Mouse (Mus musculus): ENCODE results near the gene Ccdc149. TPM values are rescaled to one million over a fixed set of nuclear protein-coding genes. Genes with fewer than 3 reads are reported as not detected.

Ccdc149 gene
- 1 to 10 TPM; 3.8 to 4.7 TPM for total RNA-seq (2021)
- long read RNA-seq, experiment 1, transcript Ccdc149-201 (12 exons, 3,295 nt), result major isoform, 9 of 12 reads
- long read RNA-seq, experiment 1, partial matches to known transcripts, result 1 of 12 reads
- long read RNA-seq, experiment 1, other reads (novel, unspliced or antisense), result 2 of 12 reads
- long read RNA-seq, experiment 2, transcript Ccdc149-201 (12 exons, 3,295 nt), result major isoform, 5 of 7 reads
- long read RNA-seq, experiment 2, partial matches to known transcripts, result 1 of 7 reads
- long read RNA-seq, experiment 2, other reads (novel, unspliced or antisense), result 1 of 7 reads

- DNase-seq, result peak; percentile 41
Measured at GRCm38 (mm10) chr5:52470991-52471801, at the start of gene Ccdc149. Ccdc149 (minus strand) TSS chr5:52471521.

- no peak for DNase-seq
Measured at GRCm38 (mm10) chr5:52519921-52520320, 48.6 kb upstream of the Ccdc149 start.

- no peak for DNase-seq
Measured at GRCm38 (mm10) chr5:52516072-52516476, 44.8 kb upstream of the Ccdc149 start.

GRCm38 (mm10) chr5:52515246-52516021 is 44.1 kb upstream of the Ccdc149 start:
- peak; percentile 83 for DNase-seq

GRCm38 (mm10) chr5:52511089-52511488 is 39.8 kb upstream of the Ccdc149 start:
- DNase-seq, result no peak

DNA sequence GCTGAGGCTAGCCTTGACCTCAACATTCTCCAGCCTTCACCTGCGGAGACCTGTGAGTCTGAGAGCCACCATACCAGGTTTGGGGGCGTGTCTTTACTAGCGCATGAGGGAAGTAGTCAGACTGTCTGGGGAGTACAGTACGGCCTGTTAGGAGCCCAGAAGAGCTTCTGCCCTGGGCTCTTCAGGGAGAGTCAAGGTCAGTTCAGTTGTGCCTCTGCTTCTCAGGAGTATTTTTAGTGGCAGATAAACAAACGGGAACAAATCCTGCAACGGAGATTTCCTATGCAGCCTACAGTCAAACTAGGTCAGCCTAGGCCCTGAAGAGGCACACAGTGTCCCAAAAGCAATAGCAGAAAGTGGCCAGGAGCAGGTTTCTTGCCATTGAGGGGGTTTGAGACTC is 38.1 kb upstream of the Ccdc149 start:
- DNase-seq, result no peak

- peak; percentile 26 for DNase-seq
Measured at GRCm38 (mm10) chr5:52504666-52505065, 33.3 kb upstream of the Ccdc149 start.

GRCm38 (mm10) chr5:52504148-52504547 is 32.8 kb upstream of the Ccdc149 start:
- no peak for DNase-seq

DNA sequence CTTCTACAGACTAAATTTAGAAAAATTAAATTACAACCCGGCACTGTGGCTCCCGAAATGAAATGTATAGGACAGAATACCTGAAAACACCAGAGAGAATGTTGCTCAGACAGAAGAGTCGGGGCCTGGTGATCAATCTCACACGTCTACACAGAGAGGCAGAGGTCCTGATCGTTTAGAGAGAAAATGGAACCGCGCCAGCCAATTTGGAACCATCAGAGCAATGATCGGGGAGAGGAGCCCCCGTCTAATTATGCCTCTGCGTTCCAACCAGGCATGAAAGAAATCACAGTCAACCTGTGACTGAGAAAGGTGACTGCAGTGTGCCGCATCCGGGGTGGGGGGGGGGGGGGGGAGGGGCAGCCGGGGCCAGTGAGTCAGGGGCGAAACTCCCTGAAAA is 24.4 kb upstream of the Ccdc149 start:
- no peak for DNase-seq

GRCm38 (mm10) chr5:52491496-52491895 is 20.2 kb upstream of the Ccdc149 start:
- DNase-seq, result no peak

DNA sequence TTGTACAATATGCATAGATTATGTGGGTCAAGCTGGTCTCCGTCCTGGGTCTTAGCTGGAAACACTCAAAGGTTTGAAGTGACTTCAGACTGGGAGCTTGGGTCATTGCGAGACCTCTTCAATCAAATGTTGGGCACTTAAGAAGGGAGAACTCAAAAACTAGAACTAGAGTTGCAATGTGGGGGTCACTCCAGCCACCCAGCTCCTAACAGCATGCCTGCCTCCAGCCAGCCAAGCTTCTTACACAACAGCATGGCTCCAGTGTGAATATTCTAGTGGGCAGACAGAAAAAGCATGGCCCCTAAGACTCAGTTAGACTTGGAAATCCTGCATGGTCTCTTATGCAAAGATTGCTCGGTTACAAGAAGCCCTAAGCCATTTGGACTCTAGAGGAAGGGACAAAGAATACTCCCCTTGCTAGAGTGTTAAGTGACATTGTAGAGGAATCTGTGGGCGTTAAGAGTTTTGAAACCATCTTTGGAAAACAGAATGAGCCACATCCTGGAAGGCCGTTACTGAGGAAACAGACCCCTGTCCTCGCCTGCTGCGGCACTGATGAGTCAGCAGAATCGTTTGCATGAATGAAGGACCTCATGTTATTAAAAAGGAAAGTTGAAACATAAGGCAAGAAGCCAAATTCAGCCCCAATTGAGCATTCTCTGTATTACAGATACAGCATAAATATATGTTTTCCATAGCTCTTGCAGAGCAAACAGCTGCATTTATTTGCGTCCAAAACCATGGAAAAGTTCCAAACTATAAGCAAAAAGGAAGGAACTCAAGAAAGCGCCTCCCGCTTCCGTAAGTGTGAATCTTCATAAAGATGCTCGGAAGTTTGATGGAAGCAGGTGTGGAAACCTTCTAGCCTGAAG is 16.5 kb upstream of the Ccdc149 start:
- DNase-seq, result no peak

DNA sequence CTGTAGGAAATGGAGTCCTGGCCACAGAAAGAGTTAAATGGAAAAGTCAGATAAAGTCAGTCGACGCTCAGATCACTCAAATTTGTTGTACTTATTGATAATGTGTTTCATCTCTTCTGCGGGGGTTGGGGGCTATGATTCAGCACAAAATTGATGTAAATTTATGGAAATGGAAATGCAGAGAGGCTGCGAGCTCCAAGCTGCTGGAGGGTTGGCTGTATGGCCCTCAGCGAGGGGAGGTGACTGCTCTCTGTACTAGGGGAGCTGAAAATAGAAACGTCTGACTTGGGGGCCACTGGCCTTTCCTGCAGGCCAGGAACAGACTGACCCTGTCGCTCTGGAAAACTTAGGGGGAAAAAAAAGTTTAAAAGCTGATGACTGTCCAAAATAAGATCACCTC is 5.5 kb upstream of the Ccdc149 start:
- DNase-seq, result no peak

GRCm38 (mm10) chr5:52476292-52476701 is 5.0 kb upstream of the Ccdc149 start:
- DNase-seq, result peak; percentile 84

DNA sequence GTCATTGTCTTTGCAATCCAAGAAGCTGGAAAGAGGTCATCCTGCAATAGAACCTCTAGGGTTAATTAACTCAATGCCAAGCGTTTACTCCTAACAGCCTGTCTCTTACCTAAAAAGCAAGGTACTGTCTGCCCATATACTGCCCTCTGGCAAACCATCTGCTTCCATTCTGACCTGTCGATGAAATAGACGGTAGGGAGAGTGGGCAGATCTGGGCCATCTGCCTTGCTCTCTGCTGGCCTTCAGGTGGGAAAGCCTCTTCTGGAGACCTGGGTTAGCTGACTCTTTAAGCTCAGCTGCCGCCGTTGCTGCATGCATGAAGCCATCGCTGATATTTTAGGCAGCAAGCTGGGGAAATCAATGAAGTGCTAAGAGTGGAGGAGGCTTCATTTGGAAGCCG is 2.7 kb upstream of the Ccdc149 start:
- DNase-seq, result no peak

GRCm38 (mm10) chr5:52470551-52470950 is 770 bp downstream of the Ccdc149 start:
- DNase-seq, result no peak

DNA sequence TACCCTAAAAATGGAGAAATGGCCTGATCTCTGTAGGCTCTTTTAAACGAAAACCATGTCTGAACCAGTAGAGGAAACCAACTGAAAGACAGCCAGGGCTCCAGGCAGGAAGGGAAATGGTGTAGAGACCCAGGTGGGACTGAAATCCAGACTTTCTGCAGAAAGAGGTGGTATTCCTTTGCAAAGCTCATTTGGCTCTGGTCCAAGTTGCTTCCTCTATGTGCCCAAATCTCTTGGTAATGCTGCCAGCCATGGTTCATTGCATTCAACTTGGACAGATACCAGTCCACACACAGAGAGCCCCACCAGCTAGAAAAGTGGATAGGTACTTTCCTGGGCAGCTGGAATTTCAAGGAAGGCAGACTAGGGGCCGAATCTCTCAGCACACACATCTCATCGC is 3.5 kb downstream of the Ccdc149 start:
- no peak for DNase-seq

- no peak for DNase-seq
Measured at GRCm38 (mm10) chr5:52462447-52462846, 8.9 kb downstream of the Ccdc149 start.

GRCm38 (mm10) chr5:52461434-52462124 is 9.7 kb downstream of the Ccdc149 start:
- no peak for DNase-seq

DNA sequence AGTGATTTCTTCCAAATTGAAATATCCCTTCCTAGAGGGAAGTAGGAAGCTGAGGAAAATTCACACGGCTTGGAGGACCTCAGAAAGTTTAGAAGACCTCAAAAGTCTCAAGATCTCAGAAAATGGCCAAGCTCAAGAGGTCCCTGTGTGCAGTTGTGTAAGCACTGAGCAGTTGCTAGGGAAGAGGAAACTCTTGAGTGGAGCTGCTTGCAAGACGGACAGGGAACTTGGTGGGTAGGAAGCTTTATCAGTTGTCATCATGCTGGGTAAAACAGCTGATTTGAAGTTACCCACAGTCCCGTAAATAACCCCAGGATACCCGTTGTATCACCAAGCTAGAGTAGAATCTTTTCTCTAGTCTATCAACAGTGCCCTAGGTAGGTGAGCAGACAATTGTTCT is 12.0 kb downstream of the Ccdc149 start:
- no peak for DNase-seq

DNA sequence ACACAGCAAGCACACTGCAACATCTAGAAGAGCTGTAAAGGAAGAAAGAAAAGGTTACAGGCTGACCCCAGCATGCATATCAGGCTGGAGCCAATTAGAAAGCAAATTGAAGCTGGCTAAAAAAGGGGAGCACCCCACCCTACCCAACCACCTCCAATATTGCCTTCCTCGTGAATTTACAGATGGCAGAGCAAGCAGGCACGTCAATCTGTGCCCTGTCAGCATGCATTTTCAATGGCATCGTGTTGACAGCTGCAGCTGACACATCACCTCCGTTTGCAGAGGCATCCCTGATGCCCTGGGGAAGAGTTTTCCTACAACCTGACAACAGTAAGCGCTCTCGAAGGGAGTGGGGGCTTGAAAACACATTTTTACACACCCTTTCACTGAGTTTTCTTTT is 14.2 kb downstream of the Ccdc149 start:
- no peak for DNase-seq

DNA sequence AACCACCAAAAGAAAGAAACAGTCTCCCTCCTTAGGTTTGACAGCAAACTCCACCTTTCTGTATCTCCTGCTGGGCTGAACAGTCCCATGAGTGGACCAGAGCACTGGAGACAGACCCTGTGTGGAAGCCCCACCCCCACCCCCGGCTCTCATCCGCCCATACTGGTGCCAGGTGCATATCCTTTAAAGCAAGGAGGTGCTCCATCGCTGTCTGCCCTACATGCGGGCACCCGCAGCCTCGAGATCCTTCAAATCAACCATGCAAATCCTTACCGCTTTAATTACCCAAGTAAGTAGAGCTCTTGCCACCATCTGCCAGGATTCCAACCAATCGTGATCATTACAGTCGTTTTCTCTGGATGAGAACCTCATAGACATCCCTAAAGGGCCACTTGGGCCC is 20.5 kb downstream of the Ccdc149 start:
- no peak for DNase-seq
